11 mouse cellular contexts compared by ENCODE assay signal in genomic region chrX:95131783-95132182, GRCm38 (mm10).
"Had no signal": no experiment of that assay in that cellular context is flagged by ENCODE, and none has a peak within 500 bp of the region (broad histone marks: within the 10 kb centered on the region; RNA-seq: fewer than 3 reads in every experiment).

No protein-coding gene starts in this region.

- DNase-seq: liver, postnatal 0 days; lung, adult 2 months; lung, postnatal 14 days; lung, postnatal 36 days; right cerebral cortex, postnatal 14 days; thymus, adult 18-20 months; thymus, postnatal 14 days; thymus, postnatal 36 days had no signal

- ATAC-seq: liver, postnatal 0 days; lung, postnatal 0 days; midbrain, embryonic 13.5 days; midbrain, embryonic 15.5 days had no signal
